Mouse (Mus musculus) spleen, postnatal 36 days (tissue): Measurements from ENCODE around the gene H2-M10.6.
A peak's percentile ranks its signal among the peaks of the same experiment; 100 is the strongest.
"Not testable (repeated sequence)": the region's sequence is repeated elsewhere in the genome, so short reads cannot be mapped to it uniquely, and the experiment has no call there.

Experiments used
- DNase-seq, 2 experiments: peaks; one replicate each; pipeline ENCODE4 v3.0.0; 2022; ENCODE audit warnings: low spot score in 2 of 2, mixed read lengths in 1 of 2

H2-M10.6 gene

GRCm38 (mm10) chr17:36811871-36812270 is at the start of gene H2-M10.6:
H2-M10.6 (plus strand) TSS chr17:36812171.
- no peak for DNase-seq

- DNase-seq, result no peak
These were observed 48.2 kb upstream of the H2-M10.6 start for GRCm38 (mm10) chr17:36763816-36764215.

GRCm38 (mm10) chr17:36764244-36764643 is 47.7 kb upstream of the H2-M10.6 start:
- DNase-seq, result peak in 1 of 2 experiments; percentile 13

GRCm38 (mm10) chr17:36765403-36765802 is 46.6 kb upstream of the H2-M10.6 start:
- DNase-seq, result not testable (repeated sequence)

GRCm38 (mm10) chr17:36772610-36773009 is 39.4 kb upstream of the H2-M10.6 start, which contains the start of gene H2-M10.5:
H2-M10.5 (plus strand) TSS chr17:36772910.
- not testable (repeated sequence) for DNase-seq

- DNase-seq, result no peak
These were observed 30.4 kb upstream of the H2-M10.6 start for GRCm38 (mm10) chr17:36781533-36781932.

GRCm38 (mm10) chr17:36786483-36786886 is 25.5 kb upstream of the H2-M10.6 start:
- DNase-seq, result not testable (repeated sequence)

- DNase-seq, result no peak
These were observed 23.6 kb upstream of the H2-M10.6 start for GRCm38 (mm10) chr17:36788351-36788750.

- DNase-seq, result peak; percentile 43 to 48
These were observed 23.2 kb upstream of the H2-M10.6 start for GRCm38 (mm10) chr17:36788801-36789200.

- no peak for DNase-seq
These were observed 12.5 kb upstream of the H2-M10.6 start for GRCm38 (mm10) chr17:36799493-36799892.

- not testable (repeated sequence) for DNase-seq
These were observed 12.0 kb upstream of the H2-M10.6 start for GRCm38 (mm10) chr17:36799921-36800462.

GRCm38 (mm10) chr17:36824005-36824404 is 12.0 kb downstream of the H2-M10.6 start:
- DNase-seq, result peak; percentile 45 to 54

GRCm38 (mm10) chr17:36825525-36825924 is 13.6 kb downstream of the H2-M10.6 start:
- peak; percentile 14 to 25 for DNase-seq

GRCm38 (mm10) chr17:36826002-36826401 is 14.0 kb downstream of the H2-M10.6 start:
- DNase-seq, result peak; percentile 72 to 80

- no peak for DNase-seq
These were observed 16.5 kb downstream of the H2-M10.6 start for GRCm38 (mm10) chr17:36828488-36828887.

- DNase-seq, result no peak
These were observed 18.5 kb downstream of the H2-M10.6 start for GRCm38 (mm10) chr17:36830470-36830869.

GRCm38 (mm10) chr17:36832694-36833093 is 20.7 kb downstream of the H2-M10.6 start:
- DNase-seq, result no peak

- peak; percentile 56 to 59 for DNase-seq
These were observed 23.8 kb downstream of the H2-M10.6 start for GRCm38 (mm10) chr17:36835591-36836426.

GRCm38 (mm10) chr17:36836427-36836812 is 24.4 kb downstream of the H2-M10.6 start:
- no peak for DNase-seq

- DNase-seq, result peak; percentile 98
These were observed 25.1 kb downstream of the H2-M10.6 start, which contains the start of gene Trim26 for GRCm38 (mm10) chr17:36836874-36837647. Trim26 (plus strand) TSS chr17:36837134.

- no peak for DNase-seq
These were observed 27.0 kb downstream of the H2-M10.6 start for GRCm38 (mm10) chr17:36839001-36839400.

- no peak for DNase-seq
These were observed 28.0 kb downstream of the H2-M10.6 start for GRCm38 (mm10) chr17:36839931-36840330.
